Mouse (Mus musculus): ENCODE data around the gene Ctns. TPM values are rescaled to one million over a fixed set of nuclear protein-coding genes. Genes with fewer than 3 reads are reported as not detected.

Gene Ctns
- total RNA-seq, 2 experiments from 2014 or later: 19.3 to 21.0 TPM

- ATAC-seq (ENCODE audit: poor library complexity, severe bottlenecking): no peak
Measured at GRCm38 (mm10) chr11:73146026-73146974, 52.5 kb downstream of the Ctns start.

DNA sequence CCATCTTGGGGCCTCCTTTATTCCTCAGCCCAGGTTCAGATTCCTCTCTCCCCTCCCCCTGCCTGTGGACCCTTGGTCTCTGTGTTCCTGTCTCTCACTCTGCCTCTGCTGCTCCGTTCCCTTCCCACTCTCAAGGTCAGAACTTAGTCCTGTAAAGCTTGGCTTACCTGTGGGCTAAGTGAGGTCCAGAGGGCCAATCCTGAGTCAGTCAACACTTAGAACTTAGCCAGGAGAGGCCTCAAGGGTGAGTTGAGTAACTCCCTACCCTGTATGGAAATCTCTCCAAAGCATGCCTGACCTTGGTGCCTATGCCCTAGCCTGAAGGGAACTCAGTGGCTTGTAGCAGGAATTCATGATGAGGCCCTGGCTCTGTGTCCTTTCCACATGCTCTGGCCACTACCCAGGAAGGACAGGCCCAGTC lies 54.6 kb downstream of the Ctns start:
- ATAC-seq (ENCODE audit: poor library complexity, severe bottlenecking): no peak

DNA sequence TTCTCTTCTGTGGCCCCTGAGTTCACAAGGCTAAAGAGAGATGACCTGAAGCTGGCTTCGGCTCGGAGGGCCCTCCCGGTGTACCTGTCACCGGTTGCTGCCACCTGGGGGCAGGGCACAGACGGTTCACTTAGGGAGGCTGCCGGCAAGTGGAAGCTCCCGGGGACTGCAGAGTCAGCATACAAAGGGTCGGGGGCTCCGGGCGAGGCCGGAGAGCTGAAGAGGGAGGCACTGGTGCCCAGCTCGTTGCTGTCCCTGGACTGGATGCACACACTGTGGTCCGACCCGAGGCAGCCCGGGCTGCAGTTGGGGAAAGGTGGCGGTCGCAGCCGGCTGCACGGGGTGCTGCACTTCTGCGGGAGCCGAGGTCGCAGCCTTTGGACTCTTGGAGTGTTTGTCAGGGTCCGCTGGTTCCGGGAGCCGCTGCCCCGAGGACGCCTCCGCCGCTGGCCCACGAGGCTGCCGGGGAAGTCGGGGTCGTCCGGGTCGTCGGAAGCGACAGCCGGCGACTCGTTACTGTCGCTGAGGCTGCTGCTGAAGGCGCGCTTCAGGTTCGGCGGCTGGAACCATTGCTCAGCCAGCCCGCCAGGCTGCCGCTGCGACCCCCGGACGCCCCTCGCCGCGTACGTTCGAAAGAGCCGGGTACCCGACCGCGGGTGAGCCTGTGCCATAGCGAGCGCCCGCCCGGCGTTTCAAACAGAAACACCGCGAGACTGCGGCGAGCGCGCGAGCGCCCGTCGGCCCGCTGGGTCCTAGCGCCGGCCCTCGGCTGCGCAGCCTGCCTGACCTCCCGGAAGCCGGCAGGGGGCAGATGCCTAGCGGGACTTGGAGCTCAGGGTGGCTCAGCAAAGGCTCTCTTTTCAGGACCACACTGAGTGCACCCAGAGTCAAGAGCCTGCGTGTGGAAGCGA lies 61.0 kb downstream of the Ctns start, which contains the start of gene Haspin:
Gene Haspin, minus strand, starts transcription at position 704 of the 911 bp plus-strand sequence.
- peak; percentile 97 for ATAC-seq (ENCODE audit: poor library complexity, severe bottlenecking)

- peak; percentile 30; the same call in 1 of the 2 replicates for ATAC-seq (ENCODE audit: poor library complexity, severe bottlenecking)
Measured at GRCm38 (mm10) chr11:73137116-73137515, 61.7 kb downstream of the Ctns start.

GRCm38 (mm10) chr11:73136587-73136986 lies 62.3 kb downstream of the Ctns start:
- ATAC-seq (ENCODE audit: poor library complexity, severe bottlenecking): no peak

GRCm38 (mm10) chr11:73134222-73134621 lies 64.6 kb downstream of the Ctns start:
- ATAC-seq (ENCODE audit: poor library complexity, severe bottlenecking): no peak

Other genes with a start within 250 kb of the Ctns start
- gene Atp2a3, start 237.9 kb downstream of the Ctns start, total RNA-seq (2015): 83.5 and 92.8 TPM in 2 replicates
- gene Atp2a3, start 237.9 kb downstream of the Ctns start, total RNA-seq (2017): 79.8 and 123 TPM in 2 replicates
- 15.8 and 16.4 TPM in 2 replicates for gene P2rx1, start 199.9 kb downstream of the Ctns start, total RNA-seq (2015)
- gene P2rx1, start 199.9 kb downstream of the Ctns start, total RNA-seq (2017): 9.8 and 10.4 TPM in 2 replicates
- 0.23 and 0.51 TPM in 2 replicates for gene Camkk1, start 180.0 kb downstream of the Ctns start, total RNA-seq (2015)
- gene Camkk1, start 180.0 kb downstream of the Ctns start, total RNA-seq (2017): 0.94 and 1.2 TPM in 2 replicates
- gene Ncbp3, start 151.3 kb downstream of the Ctns start, total RNA-seq (2015): 8.1 and 8.9 TPM in 2 replicates
- gene Ncbp3, start 151.3 kb downstream of the Ctns start, total RNA-seq (2017): 11.4 and 12.3 TPM in 2 replicates
- gene Itgae, start 108.5 kb downstream of the Ctns start, total RNA-seq (2015): 0.09 and 0.22 TPM in 2 replicates
- 0.04 and 0.15 TPM in 2 replicates for gene Itgae, start 108.5 kb downstream of the Ctns start, total RNA-seq (2017)
- gene Haspin, start 60.7 kb downstream of the Ctns start, total RNA-seq (2015): 14.9 and 15.1 TPM in 2 replicates
- 19.2 and 21.8 TPM in 2 replicates for gene Haspin, start 60.7 kb downstream of the Ctns start, total RNA-seq (2017)
- not detected in 2 replicates for gene P2rx5, start 38.6 kb downstream of the Ctns start, total RNA-seq (2015)
- not detected in 2 replicates for gene P2rx5, start 38.6 kb downstream of the Ctns start, total RNA-seq (2017)
- 42.9 and 53.0 TPM in 2 replicates for gene Emc6, start 22.0 kb downstream of the Ctns start, total RNA-seq (2015)
- 28.7 and 29.0 TPM in 2 replicates for gene Emc6, start 22.0 kb downstream of the Ctns start, total RNA-seq (2017)
- 13.7 and 19.9 TPM in 2 replicates for gene Tax1bp3, start 22.0 kb downstream of the Ctns start, total RNA-seq (2015)
- gene Tax1bp3, start 22.0 kb downstream of the Ctns start, total RNA-seq (2017): 16.8 and 18.5 TPM in 2 replicates
- 1.1 and 1.6 TPM in 2 replicates for gene Shpk, start 418 bp upstream of the Ctns start, total RNA-seq (2015)
- 1.1 and 2.2 TPM in 2 replicates for gene Shpk, start 418 bp upstream of the Ctns start, total RNA-seq (2017)
- gene Trpv1, start 35.2 kb upstream of the Ctns start, total RNA-seq (2015): not detected in 2 replicates
- gene Trpv1, start 35.2 kb upstream of the Ctns start, total RNA-seq (2017): not detected in 2 replicates
- not detected in 2 replicates for gene Trpv3, start 68.3 kb upstream of the Ctns start, total RNA-seq (2015)
- gene Trpv3, start 68.3 kb upstream of the Ctns start, total RNA-seq (2017): not detected in 2 replicates
- 1.1 and 1.3 TPM in 2 replicates for gene Aspa, start 130.6 kb upstream of the Ctns start, total RNA-seq (2015)
- 1.7 and 2.2 TPM in 2 replicates for gene Aspa, start 130.6 kb upstream of the Ctns start, total RNA-seq (2017)
- not detected in 2 replicates for gene Gm49340, start 130.7 kb upstream of the Ctns start, total RNA-seq (2015)
- not detected in 2 replicates for gene Gm49340, start 130.7 kb upstream of the Ctns start, total RNA-seq (2017)
- gene Spata22, start 130.7 kb upstream of the Ctns start, total RNA-seq (2015): not detected in 2 replicates
- not detected in 2 replicates for gene Spata22, start 130.7 kb upstream of the Ctns start, total RNA-seq (2017)
- gene Olfr20, start 151.7 kb upstream of the Ctns start, total RNA-seq (2015): not detected in 2 replicates
- not detected in 2 replicates for gene Olfr20, start 151.7 kb upstream of the Ctns start, total RNA-seq (2017)
- gene Olfr376, start 172.2 kb upstream of the Ctns start, total RNA-seq (2015): not detected in 2 replicates
- not detected in 2 replicates for gene Olfr376, start 172.2 kb upstream of the Ctns start, total RNA-seq (2017)
- not detected in 2 replicates for gene Olfr1, start 200.6 kb upstream of the Ctns start, total RNA-seq (2015)
- not detected in 2 replicates for gene Olfr1, start 200.6 kb upstream of the Ctns start, total RNA-seq (2017)
- gene Olfr378, start 229.4 kb upstream of the Ctns start, total RNA-seq (2015): not detected in 2 replicates
- gene Olfr378, start 229.4 kb upstream of the Ctns start, total RNA-seq (2017): not detected in 2 replicates

Data from megakaryocyte, adult 5-6 weeks (primary cell).